In the genomic region with DNA sequence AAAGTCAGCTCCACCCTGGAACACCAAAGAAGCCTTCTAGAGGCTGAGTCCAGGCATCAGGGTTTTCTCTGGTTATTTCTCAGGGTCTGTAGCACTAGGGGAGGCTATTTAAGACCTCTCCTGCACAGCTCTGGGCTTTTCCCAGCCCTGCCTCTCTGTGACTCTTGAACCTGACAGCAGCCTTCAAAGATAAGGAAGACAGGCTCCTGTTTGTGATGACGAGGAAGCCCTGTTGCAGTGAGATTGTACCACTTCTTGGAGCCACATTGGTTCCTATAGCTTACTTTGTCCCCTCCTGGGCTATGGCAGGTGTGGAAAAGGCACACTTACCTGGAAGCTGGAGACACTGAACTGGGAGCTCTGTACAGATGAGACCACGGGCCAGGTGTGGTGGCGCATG, we compare ENCODE assay signal across 20 mouse cellular contexts. TPM values are rescaled to one million over a fixed set of nuclear protein-coding genes. Genes with fewer than 3 reads are reported as not detected.
A peak's percentile ranks its signal among the peaks of the same experiment; 100 is the strongest.
DNase-seq lines count a peak whose midpoint lies in the region; ATAC-seq lines count a peak whose summit lies in the region.
"Had no signal": no experiment of that assay in that cellular context is flagged by ENCODE, and none has a peak within 500 bp of the region (broad histone marks: within the 10 kb centered on the region; RNA-seq: fewer than 3 reads in every experiment).

No protein-coding gene starts in this region.

- H3K9me3 ChIP-seq in heart, embryonic 12.5 days (replicated peaks) = no peaks in the 10 kb centered on the region
- no peaks in the 10 kb centered on the region for H3K9me3 ChIP-seq in liver, embryonic 11.5 days (ENCODE audit: control insufficient read depth, low read length)
- H3K9me3 ChIP-seq: hindbrain, embryonic 10.5 days; neural tube, embryonic 13.5 days had no signal

- peak overlapping the region; percentile 56 for H3K27ac ChIP-seq in heart, embryonic 12.5 days (ENCODE audit: poor library complexity, severe bottlenecking)
- H3K27ac ChIP-seq in liver, embryonic 11.5 days (ENCODE audit: low read depth, low read length) = peak overlapping the region; percentile 92
- H3K27ac ChIP-seq: hindbrain, embryonic 10.5 days; neural tube, embryonic 13.5 days had no signal

- peak; percentile 70 for ATAC-seq in heart, embryonic 12.5 days (ENCODE audit: insufficient number of reproducible peaks, low FRiP score)
- peak; percentile 78 for ATAC-seq in liver, embryonic 11.5 days (replicated peaks; ENCODE audit: low FRiP score)
- ATAC-seq in megakaryocyte-erythroid progenitor cell, adult 5-6 weeks (replicated peaks; ENCODE audit: low FRiP score, low TSS enrichment, poor library complexity, severe bottlenecking) = peak; percentile 69

- DNase-seq in heart, postnatal 14 days = no peak
- peak; percentile 87 for DNase-seq in c-Kit-positive CD71-positive TER-119-negative erythroid progenitor cells, embryonic 14.5 days (ENCODE audit: low read depth)
- peak; percentile 51 for DNase-seq in liver, embryonic 11.5 days (ENCODE audit: low spot score)
- no peak for DNase-seq in left cerebral cortex, postnatal 25 days (ENCODE audit: low spot score in 2 of 2)
- no peak for DNase-seq in embryo, embryonic 11 days
- DNase-seq: cerebellum, postnatal 14 days; gastrocnemius, postnatal 14 days; kidney, adult 9 months; kidney, postnatal 36 days; lung, postnatal 14 days; right cerebral cortex, postnatal 14 days; thymus, adult 18-20 months had no signal

- H3K4me2 ChIP-seq in heart, embryonic 12.5 days = no peak overlapping the region
- peak overlapping the region; percentile 41 for H3K4me2 ChIP-seq in liver, embryonic 11.5 days
- H3K4me2 ChIP-seq: neural tube, embryonic 13.5 days had no signal

- H3K9ac ChIP-seq in heart, embryonic 12.5 days = no peak overlapping the region
- H3K9ac ChIP-seq in liver, embryonic 11.5 days (ENCODE audit: low read depth, low read length) = peak overlapping the region; percentile 55
- H3K9ac ChIP-seq: neural tube, embryonic 13.5 days had no signal

- intact Hi-C loops in heart, postnatal 14 days (cut with DNase I) = no loop called here
- intact Hi-C loops in left cerebral cortex, postnatal 25 days (cut with DNase I) = no loop called here

- no peaks in the 10 kb centered on the region for H3K27me3 ChIP-seq in heart, embryonic 12.5 days (replicated peaks)
- no peaks in the 10 kb centered on the region for H3K27me3 ChIP-seq in liver, embryonic 11.5 days (replicated peaks; ENCODE audit: control insufficient read depth, insufficient read depth, low read length)
- H3K27me3 ChIP-seq: neural tube, embryonic 13.5 days had no signal

- WGBS in heart, embryonic 12.5 days = 65% methylated on average over 3 of the region's 3 CpGs
- WGBS in liver, embryonic 11.5 days = 60% methylated on average over 3 of the region's 3 CpGs

- H3K36me3 ChIP-seq in heart, embryonic 12.5 days = peaks cover 94% of the 10 kb centered on the region
- H3K36me3 ChIP-seq in liver, embryonic 11.5 days (ENCODE audit: control insufficient read depth, insufficient read depth, low read length) = peaks cover 51% of the 10 kb centered on the region

- H3K4me3 ChIP-seq in heart, embryonic 12.5 days = no peak overlapping the region
- H3K4me3 ChIP-seq in liver, embryonic 11.5 days (ENCODE audit: low read depth, low read length) = no peak overlapping the region
- H3K4me3 ChIP-seq: hindbrain, embryonic 10.5 days; neural tube, embryonic 13.5 days had no signal

- H3K4me1 ChIP-seq in heart, embryonic 12.5 days (replicated peaks) = peaks cover 49% of the 10 kb centered on the region
- peaks cover 57% of the 10 kb centered on the region for H3K4me1 ChIP-seq in liver, embryonic 11.5 days (replicated peaks; ENCODE audit: control insufficient read depth, insufficient read depth, low read length)
- H3K4me1 ChIP-seq: hindbrain, embryonic 10.5 days; neural tube, embryonic 13.5 days had no signal

RNA-seq across cellular contexts. Expression of a gene that starts 25.3 kb away (rescaled TPM):
- 0.05 TPM in 1 of 2 replicates, not detected in the other for polyA plus RNA-seq in heart, embryonic 12.5 days (2016; fragmentation: Nextera tagmentation; extraction: Ambion mirVana)
- total RNA-seq in heart, postnatal 14 days (2021) = not detected
- 0.05 TPM in 1 of 2 replicates, not detected in the other for polyA plus RNA-seq in liver, embryonic 11.5 days (2014; fragmentation: Nextera tagmentation; extraction: Ambion mirVana)
- total RNA-seq in megakaryocyte-erythroid progenitor cell, adult 5-6 weeks (2014; fragmentation: Nextera tagmentation) = not detected in 2 replicates
- total RNA-seq in megakaryocyte-erythroid progenitor cell, adult 5-6 weeks (2017) = not detected in 2 replicates
- under 1 TPM; 0.46 to 0.57 TPM for total RNA-seq in left cerebral cortex, postnatal 25 days (2021)
- total RNA-seq: liver, adult 2 months had no signal
- polyA plus RNA-seq: C2C12; embryonic facial prominence, embryonic 11.5 days; heart, embryonic 14.5 days; hindbrain, embryonic 10.5 days; liver, adult 2 months; neural tube, embryonic 13.5 days had no signal

RNA-seq across cellular contexts. Expression of a gene that starts 32.0 kb away (rescaled TPM):
- polyA plus RNA-seq in heart, embryonic 12.5 days (2016; fragmentation: Nextera tagmentation; extraction: Ambion mirVana) = 13.2 and 15.4 TPM in 2 replicates
- total RNA-seq in heart, postnatal 14 days (2021) = 10 to 100 TPM; 17.2 to 18.5 TPM
- polyA plus RNA-seq in liver, embryonic 11.5 days (2014; fragmentation: Nextera tagmentation; extraction: Ambion mirVana) = 29.3 and 34.8 TPM in 2 replicates
- total RNA-seq in megakaryocyte-erythroid progenitor cell, adult 5-6 weeks (2014; fragmentation: Nextera tagmentation) = 61.1 and 68.0 TPM in 2 replicates
- 5.3 and 6.2 TPM in 2 replicates for total RNA-seq in megakaryocyte-erythroid progenitor cell, adult 5-6 weeks (2017)
- total RNA-seq in left cerebral cortex, postnatal 25 days (2021) = 10 to 100 TPM; 47.2 to 54.7 TPM

Comparison
In these comparisons a context has a peak if more than half of its experiments do, and no peak if none do; other contexts are left out.
1. DNase-seq: peak in c-Kit-positive CD71-positive TER-119-negative erythroid progenitor cells, embryonic 14.5 days (single experiment) and liver, embryonic 11.5 days (single experiment); none in heart, postnatal 14 days (0 of 2), left cerebral cortex, postnatal 25 days (0 of 2) and embryo, embryonic 11 days (single experiment).
2. Peak in every context shown above with its lines, with median percentiles within 50 percentile points of each other: ATAC-seq.